8 mouse cellular contexts compared by ENCODE assay signal in the genomic region with DNA sequence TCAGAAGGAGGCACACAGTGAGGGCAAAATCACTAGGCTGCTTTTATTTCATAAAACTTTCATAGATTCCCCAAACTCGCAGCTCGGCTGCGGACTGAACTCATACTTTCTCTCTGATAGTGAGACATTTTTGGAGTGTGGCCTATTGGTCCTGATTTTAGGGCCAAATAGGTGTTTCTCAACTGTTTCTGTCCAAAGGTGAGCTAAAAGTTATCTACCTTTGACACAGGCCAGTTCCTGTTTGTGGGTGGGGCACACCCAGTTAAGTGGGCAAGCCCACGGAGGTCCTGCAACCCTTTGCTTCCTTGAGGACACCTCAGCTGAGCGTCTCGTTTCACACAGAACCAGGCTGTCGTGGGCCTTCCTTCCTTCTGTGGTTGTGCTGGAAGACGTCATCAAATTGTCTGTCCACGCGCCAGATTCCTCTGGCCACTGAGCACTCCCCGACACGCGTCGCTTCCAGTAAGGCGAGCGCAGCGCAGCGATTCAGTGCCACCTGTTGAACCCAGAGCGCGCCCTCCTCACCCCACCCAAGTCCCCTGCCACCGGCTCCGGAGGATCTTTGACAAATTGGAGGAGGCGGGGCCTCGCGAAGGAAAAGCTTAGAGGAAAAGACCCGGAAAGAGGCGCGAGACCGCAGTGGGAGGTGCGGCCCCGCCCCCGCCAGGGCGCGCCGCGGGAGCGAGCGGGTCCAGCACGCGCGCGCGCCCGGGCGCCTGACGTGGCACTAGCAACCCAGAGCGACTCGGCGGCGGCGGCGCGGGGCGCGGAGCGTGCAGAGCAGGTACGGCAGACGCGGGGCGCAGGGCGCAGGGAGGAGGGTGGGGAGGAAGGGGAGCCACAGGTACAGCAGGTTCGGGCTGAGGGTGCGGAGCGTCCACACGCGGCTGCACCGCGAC. TPM values are rescaled to one million over a fixed set of nuclear protein-coding genes. Genes with fewer than 3 reads are reported as not detected.
DNase-seq lines count a peak whose midpoint lies in the region; ATAC-seq lines count a peak whose summit lies in the region.

A gene (plus strand): TSS at position 703 of the 899 bp plus-strand sequence.

- no peak within 1 kb of the TSS for H3K27ac ChIP-seq in hindbrain, embryonic 13.5 days

- ATAC-seq in hindbrain, embryonic 13.5 days (ENCODE audit: low FRiP score), result peak; percentile 94

- no peaks in the 10 kb centered on the region for H3K36me3 ChIP-seq in hindbrain, embryonic 13.5 days

- H3K4me2 ChIP-seq in hindbrain, embryonic 13.5 days, result peak within 1 kb of the TSS; percentile 88

- no peaks in the 10 kb centered on the region for H3K9me3 ChIP-seq in hindbrain, embryonic 13.5 days

- peaks cover 6% of the 10 kb centered on the region; the same call in 1 of the 2 replicates for H3K4me1 ChIP-seq in hindbrain, embryonic 13.5 days (replicated peaks)

- H3K4me3 ChIP-seq in hindbrain, embryonic 13.5 days, result peak within 1 kb of the TSS; percentile 68

- peaks cover 35% of the 10 kb centered on the region for H3K27me3 ChIP-seq in hindbrain, embryonic 13.5 days

- WGBS in hindbrain, embryonic 13.5 days, result 4% methylated on average over 66 of the region's 68 CpGs

- peak; percentile 95 for DNase-seq in NIH3T3 (ENCODE audit: low read depth)
- DNase-seq in cerebellum, postnatal 14 days, result peak; percentile 81 to 83
- peak; percentile 54 to 63 for DNase-seq in frontal cortex, postnatal 25 days (ENCODE audit: low spot score in 2 of 2)
- DNase-seq in layer of hippocampus, postnatal 25 days (ENCODE audit: extremely low spot score in 1 of 2, low spot score in 1 of 2), result peak; percentile 66 to 79
- peak; percentile 85 for DNase-seq in lung, postnatal 14 days
- peak; percentile 87 for DNase-seq in ovary, postnatal 36 days (ENCODE audit: low spot score)
- peak; percentile 93 for DNase-seq in thymus, postnatal 14 days

- H3K9ac ChIP-seq in hindbrain, embryonic 13.5 days, result peak within 1 kb of the TSS; percentile 72

RNA-seq across cellular contexts. Expression of the gene that starts here (rescaled TPM):
- polyA plus RNA-seq in hindbrain, embryonic 13.5 days (2015; fragmentation: Nextera tagmentation; extraction: Ambion mirVana), result 14.3 and 14.5 TPM in 2 replicates
- total RNA-seq in layer of hippocampus, postnatal 25 days (2021), result 10 to 100 TPM; 20.7 to 23.4 TPM
